Mouse (Mus musculus): ENCODE data around the gene Mad2l1bp. TPM values are rescaled to one million over a fixed set of nuclear protein-coding genes. Genes with fewer than 3 reads are reported as not detected.

Gene Mad2l1bp
- polyA plus RNA-seq, 1 experiment = 27.1 TPM

DNA sequence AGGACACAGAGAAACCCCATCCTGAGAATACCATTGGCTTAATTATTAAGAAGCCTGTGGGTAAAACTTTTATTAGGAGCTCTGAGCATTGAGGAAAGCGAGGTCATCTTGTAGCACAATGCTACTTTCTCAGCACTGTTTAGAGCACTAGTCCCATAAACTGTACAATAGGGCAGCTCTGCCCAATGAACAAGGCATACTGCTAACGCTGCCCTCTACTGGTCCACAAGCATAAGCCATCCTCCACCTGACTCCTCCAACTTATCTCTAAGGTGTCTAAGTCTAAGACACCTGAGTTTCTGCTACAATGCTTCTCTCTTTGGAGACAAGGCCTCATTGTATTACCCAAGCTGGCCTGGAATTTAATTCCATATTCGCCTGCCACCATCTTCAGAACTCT, 17.2 kb upstream of the Mad2l1bp start:
- Histone ChIP-seq H3K36me3 (ENCODE audit: control insufficient read depth, insufficient read depth, low read length) (peaks cover 51% of the 10 kb centered on the region), H3K27me3 (ENCODE audit: control insufficient read depth, insufficient read depth, low read length) (no peaks in the 10 kb centered on the region), H3K4me1 (ENCODE audit: control insufficient read depth, insufficient read depth, insufficient read length, low read length) (no peaks in the 10 kb centered on the region), H3K4me3 (ENCODE audit: low read depth, low read length) (no peak overlapping the region), H3K27ac (ENCODE audit: insufficient read depth, low read depth, low read length) (no peak overlapping the region)
- TF ChIP-seq CTCF (IDR thresholded peaks at IDR 0.05; ENCODE audit: extremely low read depth, insufficient read length, insufficient replicate concordance, low read depth, low read length) (peak; percentile 42; the same call in 1 of the 2 replicates), POLR2A (IDR thresholded peaks at IDR 0.05; ENCODE audit: low read depth, low read length) (no peak)
- WGBS = 70% methylated on average over 3 of the region's 3 CpGs

DNA sequence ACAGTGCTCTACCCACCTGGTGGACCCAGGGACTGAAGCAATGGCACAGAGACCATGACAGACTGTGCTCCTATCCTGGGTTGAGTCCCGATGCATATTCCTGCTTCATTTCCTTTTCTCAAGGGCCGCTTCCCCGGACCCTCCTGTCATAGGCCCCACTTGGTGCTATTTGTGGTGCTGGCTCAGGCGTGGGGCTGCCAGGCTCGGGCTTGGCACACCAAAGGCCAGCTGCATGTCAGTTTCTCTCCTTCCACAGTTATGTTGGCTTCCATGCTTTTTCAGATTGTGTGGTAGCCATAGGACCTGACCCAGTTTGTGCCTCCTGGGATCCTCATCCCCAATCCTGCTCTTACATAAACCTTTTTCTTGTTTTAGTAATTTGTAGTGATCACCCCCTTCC, 15.4 kb upstream of the Mad2l1bp start:
- peaks cover 66% of the 10 kb centered on the region for H3K36me3 ChIP-seq (ENCODE audit: control insufficient read depth, insufficient read depth, low read length)

DNA sequence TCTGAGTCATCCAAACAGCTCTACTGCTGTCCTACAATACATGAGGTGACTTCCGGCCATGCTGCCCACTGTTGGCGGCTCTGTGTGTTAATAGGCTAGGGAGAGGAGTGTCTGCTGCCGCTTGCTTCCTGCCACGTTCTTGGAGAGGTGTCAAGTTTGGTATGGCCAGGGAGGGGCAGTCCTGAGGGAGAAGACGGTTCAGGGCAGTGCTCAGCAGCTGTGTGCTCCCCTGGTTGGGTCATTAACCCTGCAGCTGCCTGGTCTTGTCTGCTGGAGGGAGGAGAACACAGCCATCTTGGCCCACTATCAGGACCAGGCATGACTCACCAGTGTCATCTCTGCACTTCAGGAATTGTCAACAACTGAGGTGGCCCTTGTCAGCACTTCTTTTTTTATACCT, 15.0 kb upstream of the Mad2l1bp start:
- WGBS = 40% methylated on average over 5 of the region's 5 CpGs
- Histone ChIP-seq H3K4me3 (ENCODE audit: low read depth, low read length) (no peak overlapping the region), H3K36me3 (ENCODE audit: control insufficient read depth, insufficient read depth, low read length) (peaks cover 66% of the 10 kb centered on the region), H3K27ac (ENCODE audit: insufficient read depth, low read depth, low read length) (no peak overlapping the region), H3K27me3 (ENCODE audit: control insufficient read depth, insufficient read depth, low read length) (no peaks in the 10 kb centered on the region), H3K4me1 (ENCODE audit: control insufficient read depth, insufficient read depth, insufficient read length, low read length) (peaks cover 1% of the 10 kb centered on the region; the same call in 1 of the 2 replicates)
- TF ChIP-seq CTCF (IDR thresholded peaks at IDR 0.05; ENCODE audit: extremely low read depth, insufficient read length, insufficient replicate concordance, low read depth, low read length) (no peak), POLR2A (IDR thresholded peaks at IDR 0.05; ENCODE audit: low read depth, low read length) (no peak)

More for the DNA sequence above, 15.4 kb upstream of the Mad2l1bp start:
- Histone ChIP-seq H3K4me3 (ENCODE audit: low read depth, low read length) (no peak overlapping the region), H3K27ac (ENCODE audit: insufficient read depth, low read depth, low read length) (no peak overlapping the region), H3K4me1 (ENCODE audit: control insufficient read depth, insufficient read depth, insufficient read length, low read length) (no peaks in the 10 kb centered on the region), H3K27me3 (ENCODE audit: control insufficient read depth, insufficient read depth, low read length) (no peaks in the 10 kb centered on the region)
- TF ChIP-seq CTCF (IDR thresholded peaks at IDR 0.05; ENCODE audit: extremely low read depth, insufficient read length, insufficient replicate concordance, low read depth, low read length) (no peak), POLR2A (IDR thresholded peaks at IDR 0.05; ENCODE audit: low read depth, low read length) (no peak)
- WGBS = 88% methylated on average over 5 of the region's 5 CpGs

DNA sequence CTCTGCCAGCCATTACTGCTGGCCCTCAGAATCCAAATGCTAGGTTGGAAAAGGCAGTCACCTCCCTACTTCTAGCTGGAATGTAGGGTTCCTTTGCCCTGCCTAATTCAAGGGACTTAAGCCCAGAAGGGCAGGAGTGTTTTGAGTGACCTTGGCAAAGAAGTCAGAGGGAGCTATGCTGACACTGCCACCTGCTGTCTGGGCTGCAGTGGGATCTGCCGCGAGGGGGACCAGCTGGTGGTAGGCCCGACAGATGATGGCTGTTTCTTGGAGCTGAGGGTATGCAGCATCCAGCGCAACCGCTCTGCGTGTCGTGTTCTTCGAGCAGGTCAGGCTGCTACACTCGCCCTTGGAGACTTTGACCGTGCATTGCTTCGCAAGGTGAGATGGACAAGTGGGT, 13.7 kb upstream of the Mad2l1bp start:
- 85% methylated on average over 11 of the region's 11 CpGs for WGBS
- Histone ChIP-seq H3K27ac (ENCODE audit: insufficient read depth, low read depth, low read length) (no peak overlapping the region), H3K36me3 (ENCODE audit: control insufficient read depth, insufficient read depth, low read length) (peaks cover 63% of the 10 kb centered on the region), H3K27me3 (ENCODE audit: control insufficient read depth, insufficient read depth, low read length) (no peaks in the 10 kb centered on the region), H3K4me3 (ENCODE audit: low read depth, low read length) (no peak overlapping the region), H3K4me1 (ENCODE audit: control insufficient read depth, insufficient read depth, insufficient read length, low read length) (peaks cover 3% of the 10 kb centered on the region; the same call in 1 of the 2 replicates)
- TF ChIP-seq POLR2A (IDR thresholded peaks at IDR 0.05; ENCODE audit: low read depth, low read length) (no peak), CTCF (IDR thresholded peaks at IDR 0.05; ENCODE audit: extremely low read depth, insufficient read length, insufficient replicate concordance, low read depth, low read length) (no peak)

DNA sequence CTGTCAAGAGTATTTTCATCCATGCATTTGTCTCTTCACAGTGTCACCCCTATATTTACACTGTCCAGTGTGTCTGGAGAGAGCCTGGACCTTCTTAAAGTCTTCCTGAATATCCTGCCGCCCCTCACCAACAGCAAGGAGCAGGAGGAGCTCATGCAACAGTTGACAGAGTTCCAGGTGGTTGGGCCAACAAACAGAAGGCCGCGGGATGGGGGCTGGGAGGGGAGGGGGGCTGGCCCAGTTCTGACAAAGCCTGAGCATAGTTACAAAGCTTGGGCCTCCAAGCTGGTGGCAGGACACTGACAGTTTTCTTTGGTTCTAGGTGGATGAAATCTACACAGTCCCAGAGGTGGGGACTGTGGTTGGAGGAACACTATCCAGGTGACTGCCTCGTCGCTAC, 12.9 kb upstream of the Mad2l1bp start:
- WGBS = 83% methylated on average over 5 of the region's 5 CpGs
- no peak overlapping the region for H3K27ac ChIP-seq (ENCODE audit: insufficient read depth, low read depth, low read length)
- H3K4me3 ChIP-seq (ENCODE audit: low read depth, low read length) = no peak overlapping the region
- H3K27me3 ChIP-seq (ENCODE audit: control insufficient read depth, insufficient read depth, low read length) = no peaks in the 10 kb centered on the region
- TF ChIP-seq CTCF (IDR thresholded peaks at IDR 0.05; ENCODE audit: extremely low read depth, insufficient read length, insufficient replicate concordance, low read depth, low read length) = no peak
- TF ChIP-seq POLR2A (IDR thresholded peaks at IDR 0.05; ENCODE audit: low read depth, low read length) = no peak
- H3K36me3 ChIP-seq (ENCODE audit: control insufficient read depth, insufficient read depth, low read length) = peaks cover 63% of the 10 kb centered on the region
- peaks cover 5% of the 10 kb centered on the region; the same call in 1 of the 2 replicates for H3K4me1 ChIP-seq (ENCODE audit: control insufficient read depth, insufficient read depth, insufficient read length, low read length)

DNA sequence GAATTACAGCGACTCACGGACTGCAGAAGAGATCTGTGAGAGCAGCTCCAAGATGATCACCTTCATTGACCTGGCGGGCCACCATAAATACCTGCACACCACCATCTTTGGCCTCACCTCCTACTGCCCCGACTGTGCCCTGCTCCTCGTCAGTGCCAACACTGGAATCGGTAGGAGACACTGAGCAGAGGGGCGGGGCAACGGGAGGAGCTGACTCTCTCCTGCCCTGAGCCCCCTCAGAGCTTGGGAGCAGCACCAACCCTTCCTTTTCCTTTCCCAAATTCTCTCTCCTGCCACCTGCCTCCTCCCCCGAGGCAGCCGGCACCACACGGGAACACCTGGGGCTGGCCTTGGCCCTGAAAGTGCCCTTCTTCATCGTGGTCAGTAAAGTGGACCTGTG, 12.1 kb upstream of the Mad2l1bp start:
- Histone ChIP-seq H3K4me3 (ENCODE audit: low read depth, low read length) (no peak overlapping the region), H3K27ac (ENCODE audit: insufficient read depth, low read depth, low read length) (no peak overlapping the region), H3K27me3 (ENCODE audit: control insufficient read depth, insufficient read depth, low read length) (no peaks in the 10 kb centered on the region), H3K36me3 (ENCODE audit: control insufficient read depth, insufficient read depth, low read length) (peaks cover 59% of the 10 kb centered on the region), H3K4me1 (ENCODE audit: control insufficient read depth, insufficient read depth, insufficient read length, low read length) (peaks cover 5% of the 10 kb centered on the region; the same call in 1 of the 2 replicates)
- TF ChIP-seq CTCF (IDR thresholded peaks at IDR 0.05; ENCODE audit: extremely low read depth, insufficient read length, insufficient replicate concordance, low read depth, low read length) (no peak), POLR2A (IDR thresholded peaks at IDR 0.05; ENCODE audit: low read depth, low read length) (no peak)
- WGBS = 82% methylated on average over 12 of the region's 12 CpGs

DNA sequence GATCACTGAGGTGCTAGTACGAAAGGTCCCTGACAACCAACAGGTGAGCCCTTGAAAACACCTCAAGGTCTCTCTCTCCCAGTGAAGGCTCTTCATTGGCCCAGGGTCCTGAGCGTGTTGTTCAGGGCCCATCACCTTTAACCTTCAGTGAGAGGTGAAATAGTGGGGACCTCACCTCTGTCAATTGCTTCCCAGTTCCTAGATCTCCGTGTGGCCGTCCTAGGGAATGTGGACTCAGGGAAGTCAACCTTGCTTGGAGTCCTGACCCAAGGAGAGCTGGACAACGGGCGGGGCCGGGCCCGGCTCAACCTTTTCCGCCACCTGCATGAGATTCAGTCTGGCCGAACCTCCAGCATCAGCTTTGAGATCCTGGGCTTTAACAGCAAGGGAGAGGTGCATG, 11.4 kb upstream of the Mad2l1bp start:
- no peaks in the 10 kb centered on the region for H3K27me3 ChIP-seq (ENCODE audit: control insufficient read depth, insufficient read depth, low read length)
- TF ChIP-seq POLR2A (IDR thresholded peaks at IDR 0.05; ENCODE audit: low read depth, low read length) (no peak), CTCF (IDR thresholded peaks at IDR 0.05; ENCODE audit: extremely low read depth, insufficient read length, insufficient replicate concordance, low read depth, low read length) (no peak)
- peaks cover 57% of the 10 kb centered on the region for H3K36me3 ChIP-seq (ENCODE audit: control insufficient read depth, insufficient read depth, low read length)
- no peak overlapping the region for H3K27ac ChIP-seq (ENCODE audit: insufficient read depth, low read depth, low read length)
- peaks cover 5% of the 10 kb centered on the region; the same call in 1 of the 2 replicates for H3K4me1 ChIP-seq (ENCODE audit: control insufficient read depth, insufficient read depth, insufficient read length, low read length)
- H3K4me3 ChIP-seq (ENCODE audit: low read depth, low read length) = no peak overlapping the region
- WGBS = 93% methylated on average over 10 of the region's 10 CpGs

Measured in small intestine, adult 2 months (tissue).